Mouse (Mus musculus) G1E (cell line): ENCODE results near the gene Irgq. TPM values are rescaled to one million over a fixed set of nuclear protein-coding genes. Genes with fewer than 3 reads are reported as not detected.

Source experiments
- ATAC-seq: 2 replicates; pipeline ENCODE4 v1.8.0; 2016; ENCODE audit warnings: mild to moderate bottlenecking; ENCODE audit not compliant: insufficient number of reproducible peaks, poor library complexity, low FRiP score, severe bottlenecking; ENCODE audit errors: extremely low read depth
- DNase-seq: peaks from one replicate; pipeline ENCODE4 v3.0.0; 2012; ENCODE audit warnings: low spot score
- H3K27me3 ChIP-seq: 2 replicates; pipeline ENCODE4 v1.6.1; 2012; ENCODE audit warnings: mild to moderate bottlenecking, low read length, inconsistent platforms; ENCODE audit not compliant: insufficient read depth
- H3K36me3 ChIP-seq: replicated peaks from 2 replicates; pipeline ENCODE3; 2012; ENCODE audit warnings: mild to moderate bottlenecking, inconsistent platforms
- H3K4me1 ChIP-seq: 2 replicates; pipeline ENCODE4 v1.6.1; 2012; ENCODE audit warnings: low read depth, low read length, inconsistent platforms, mixed read lengths; ENCODE audit not compliant: insufficient read depth
- H3K4me3 ChIP-seq: 2 replicates; pipeline ENCODE4 v1.5.1; 2012; ENCODE audit warnings: low read depth, mild to moderate bottlenecking, inconsistent platforms, low read length, moderate library complexity, mixed read lengths
- H3K9me3 ChIP-seq: replicated peaks from 2 replicates; pipeline ENCODE4 v1.6.1; 2012; ENCODE audit warnings: inconsistent platforms
- CTCF ChIP-seq: IDR thresholded peaks from 2 replicates; pipeline ENCODE4 v1.5.1; 2012; ENCODE audit warnings: low read depth, low read length, inconsistent platforms, mixed read lengths
- GATA1 ChIP-seq: IDR thresholded peaks from 2 replicates; pipeline ENCODE4 v1.6.1; 2012; ENCODE audit warnings: borderline replicate concordance, low read length, inconsistent platforms, mixed read lengths
- GATA2 ChIP-seq: IDR thresholded peaks from 2 replicates; pipeline ENCODE4 v1.6.1; 2012; ENCODE audit warnings: low read depth, low read length, inconsistent platforms, borderline replicate concordance
- POLR2AphosphoS5 ChIP-seq: IDR thresholded peaks from 2 replicates; pipeline ENCODE4 v1.6.1; 2012; ENCODE audit warnings: low read depth, low read length, inconsistent platforms; ENCODE audit not compliant: insufficient replicate concordance
- TAL1 ChIP-seq: conservative IDR thresholded peaks from 2 replicates; pipeline ENCODE4 v1.6.1; 2012; ENCODE audit warnings: low read depth, low read length, inconsistent platforms, mixed read lengths
- polyA plus RNA-seq: library from polyadenylated mRNA; stranded (reverse); fragments of >175 nt; gene quantifications from 2 replicates; pipeline ENCODE4 v1.2.3, GENCODE M21; 2012
- total RNA-seq, 2 experiments: library from RNA; stranded (forward) in 1 of 2; stranded (reverse) in 1 of 2; fragments of 200-1000 nt in 1 of 2; fragments of >200 nt in 1 of 2; fragmentation: Nextera tagmentation in 1 of 2; gene quantifications; 2 replicates each; pipeline ENCODE4 v1.2.3; 2014 to 2017

Irgq gene
- total and polyA plus RNA-seq, 3 experiments, result 3.6 to 5.5 (median 4.0) TPM

GRCm38 (mm10) chr7:24538154-24538553, 7.7 kb downstream of the Irgq start:
- no peak for TF ChIP-seq GATA2
- TF ChIP-seq TAL1, result no peak
- no peak for TF ChIP-seq CTCF
- no peak for TF ChIP-seq GATA1
- no peak for TF ChIP-seq POLR2AphosphoS5

GRCm38 (mm10) chr7:24538701-24539100, 8.2 kb downstream of the Irgq start:
- Histone ChIP-seq H3K27me3 (peaks cover 19% of the 10 kb centered on the region), H3K4me1 (no peaks in the 10 kb centered on the region; the same call in 1 of the 2 replicates), H3K4me3 (no peak overlapping the region), H3K36me3 (peaks cover 27% of the 10 kb centered on the region), H3K9me3 (no peaks in the 10 kb centered on the region)
- ATAC-seq, result no peak
- DNase-seq, result no peak
- TF ChIP-seq TAL1 (no peak), CTCF (no peak), POLR2AphosphoS5 (no peak), GATA2 (no peak), GATA1 (no peak)

More at GRCm38 (mm10) chr7:24538154-24538553, 7.7 kb downstream of the Irgq start:
- peaks cover 17% of the 10 kb centered on the region for H3K27me3 ChIP-seq
- no peaks in the 10 kb centered on the region; the same call in 1 of the 2 replicates for H3K4me1 ChIP-seq
- H3K4me3 ChIP-seq, result no peak overlapping the region
- peaks cover 32% of the 10 kb centered on the region for H3K36me3 ChIP-seq
- ATAC-seq (no peak), DNase-seq (no peak)
- no peaks in the 10 kb centered on the region for H3K9me3 ChIP-seq

GRCm38 (mm10) chr7:24539686-24540085, 9.2 kb downstream of the Irgq start:
- TF ChIP-seq GATA1, result no peak
- ATAC-seq, result no peak
- H3K27me3 ChIP-seq, result peaks cover 19% of the 10 kb centered on the region
- H3K36me3 ChIP-seq, result peaks cover 17% of the 10 kb centered on the region
- no peak overlapping the region for H3K4me3 ChIP-seq
- peaks cover 2% of the 10 kb centered on the region; the same call in 1 of the 2 replicates for H3K9me3 ChIP-seq
- H3K4me1 ChIP-seq, result no peaks in the 10 kb centered on the region; the same call in 1 of the 2 replicates
- DNase-seq, result no peak

GRCm38 (mm10) chr7:24544506-24544905, 14.0 kb downstream of the Irgq start:
- H3K9me3 ChIP-seq, result peaks cover 4% of the 10 kb centered on the region; the same call in 1 of the 2 replicates
- H3K36me3 ChIP-seq, result peaks cover 19% of the 10 kb centered on the region
- peaks cover 26% of the 10 kb centered on the region for H3K4me1 ChIP-seq
- peaks cover 18% of the 10 kb centered on the region for H3K27me3 ChIP-seq
- no peak overlapping the region for H3K4me3 ChIP-seq
- TF ChIP-seq GATA2 (no peak), CTCF (0 out of 2 replicates have a peak, but pooled peaks have one; percentile 12)
- no peak for ATAC-seq
- no peak for DNase-seq

GRCm38 (mm10) chr7:24546068-24546614, 15.7 kb downstream of the Irgq start, which contains the start of the genes Pinlyp and Xrcc1:
Gene Pinlyp, minus strand, starts transcription at chr7:24546118.
Gene Xrcc1, plus strand, starts transcription at chr7:24546289.
- no peak for DNase-seq
- no peak for ATAC-seq
- peaks cover 4% of the 10 kb centered on the region; the same call in 1 of the 2 replicates for H3K9me3 ChIP-seq
- peak within 1 kb of the TSS; percentile 87 for H3K4me3 ChIP-seq
- peaks cover 33% of the 10 kb centered on the region for H3K4me1 ChIP-seq
- peaks cover 35% of the 10 kb centered on the region for H3K36me3 ChIP-seq
- TF ChIP-seq GATA2 (no peak), TAL1 (no peak), GATA1 (no peak), POLR2AphosphoS5 (no peak), CTCF (no peak)
- H3K27me3 ChIP-seq, result peaks cover 15% of the 10 kb centered on the region; the same call in 1 of the 2 replicates

- Histone ChIP-seq H3K4me3 (peak overlapping the region; percentile 87), H3K27me3 (peaks cover 9% of the 10 kb centered on the region; the same call in 1 of the 2 replicates), H3K36me3 (peaks cover 42% of the 10 kb centered on the region), H3K9me3 (peaks cover 4% of the 10 kb centered on the region; the same call in 1 of the 2 replicates), H3K4me1 (peaks cover 34% of the 10 kb centered on the region)
- peak; percentile 99 for ATAC-seq
- peak; percentile 100 for DNase-seq
- TF ChIP-seq GATA2 (no peak), GATA1 (no peak), CTCF (no peak), TAL1 (no peak), POLR2AphosphoS5 (no peak)
These were observed 16.3 kb downstream of the Irgq start for GRCm38 (mm10) chr7:24546634-24547389.
